Mouse (Mus musculus) ES-E14 (cell line): ENCODE measurements around the gene Ccni. TPM values are rescaled to one million over a fixed set of nuclear protein-coding genes. Genes with fewer than 3 reads are reported as not detected.

Experiments used
- DNase-seq: peaks from one replicate; pipeline ENCODE4 v3.0.0-alpha.2; 2013; ENCODE audit warnings: low read depth, low spot score
- H3K27ac ChIP-seq: 2 replicates; pipeline ENCODE4 v1.5.1; 2012; ENCODE audit warnings: low read depth, mild to moderate bottlenecking, low read length, moderate library complexity, mixed read lengths; ENCODE audit not compliant: poor library complexity, insufficient read depth, severe bottlenecking
- H3K36me3 ChIP-seq: 2 replicates; pipeline ENCODE4 v1.6.1; 2012; ENCODE audit warnings: mild to moderate bottlenecking, low read length, moderate library complexity, mixed read lengths; ENCODE audit not compliant: control insufficient read depth, poor library complexity, insufficient read depth, severe bottlenecking
- H3K4me1 ChIP-seq, 2 experiments: fragments of 150-350 bp in 1 of 2; sonication (generic) in 1 of 2; 2 replicates each; pipeline ENCODE4 v1.6.1; 2012; ENCODE audit warnings: low read length in 2 of 2, mild to moderate bottlenecking in 1 of 2, mixed read lengths in 1 of 2; ENCODE audit not compliant: control insufficient read depth in 2 of 2, insufficient read depth in 2 of 2, poor library complexity in 1 of 2
- H3K4me3 ChIP-seq, 2 experiments: fragments of 150-350 bp in 1 of 2; sonication (generic) in 1 of 2; 2 replicates each; pipeline ENCODE4 v1.5.1; 2012; ENCODE audit warnings: low read length in 2 of 2, low read depth in 1 of 2, mild to moderate bottlenecking in 1 of 2, mixed read lengths in 1 of 2; ENCODE audit not compliant: insufficient read depth in 1 of 2, poor library complexity in 1 of 2, severe bottlenecking in 1 of 2
- H3K9ac ChIP-seq: 2 replicates; pipeline ENCODE4 v1.6.1; 2012; ENCODE audit warnings: low read depth, mild to moderate bottlenecking, low read length, mixed read lengths; ENCODE audit not compliant: poor library complexity, insufficient read depth, severe bottlenecking
- H3K9me3 ChIP-seq: fragments of 150-350 bp; sonication (generic); 2 replicates; pipeline ENCODE4 v1.6.1; 2012; ENCODE audit warnings: low read depth, mild to moderate bottlenecking, low read length; ENCODE audit not compliant: control insufficient read depth, insufficient read depth
- CHD2 ChIP-seq: IDR thresholded peaks from 2 replicates; pipeline ENCODE4 v1.6.1; 2014; ENCODE audit warnings: mild to moderate bottlenecking, low read depth, low read length, inconsistent platforms
- HCFC1 ChIP-seq: IDR thresholded peaks from 2 replicates; pipeline ENCODE4 v1.6.1; 2012; ENCODE audit warnings: low read length, inconsistent platforms, borderline replicate concordance; ENCODE audit not compliant: insufficient read depth
- MAFK ChIP-seq: IDR thresholded peaks from 2 replicates; pipeline ENCODE4 v1.6.1; 2014; ENCODE audit warnings: mild to moderate bottlenecking, low read depth, low read length, inconsistent platforms; ENCODE audit not compliant: insufficient read depth
- ZC3H11A ChIP-seq: IDR thresholded peaks from 2 replicates; pipeline ENCODE4 v1.6.1; 2012; ENCODE audit warnings: low read depth, mild to moderate bottlenecking, inconsistent platforms, low read length, borderline replicate concordance
- ZNF384 ChIP-seq: IDR thresholded peaks from 2 replicates; pipeline ENCODE4 v1.6.1; 2012; ENCODE audit warnings: low read depth, low read length, inconsistent platforms
- in situ Hi-C, 2 experiments: fragments of 600-800 bp; cut with MboI; formaldehyde crosslinking; loops; one replicate each; pipeline ENCODE4 v1.15.1; 2025; ENCODE audit warnings: low sequenced_read_pairs in 2 of 2, inconsistent platforms in 1 of 2; ENCODE audit not compliant: unreplicated experiment in 2 of 2
- total RNA-seq: library from RNA; depleted of rRNA; stranded (reverse); fragments of 300-350 nt; gene quantifications from 2 replicates; pipeline ENCODE4 v1.2.3, GENCODE M21; 2012

Gene Ccni
- total RNA-seq, 1 experiment, result 46.5 TPM

DNA sequence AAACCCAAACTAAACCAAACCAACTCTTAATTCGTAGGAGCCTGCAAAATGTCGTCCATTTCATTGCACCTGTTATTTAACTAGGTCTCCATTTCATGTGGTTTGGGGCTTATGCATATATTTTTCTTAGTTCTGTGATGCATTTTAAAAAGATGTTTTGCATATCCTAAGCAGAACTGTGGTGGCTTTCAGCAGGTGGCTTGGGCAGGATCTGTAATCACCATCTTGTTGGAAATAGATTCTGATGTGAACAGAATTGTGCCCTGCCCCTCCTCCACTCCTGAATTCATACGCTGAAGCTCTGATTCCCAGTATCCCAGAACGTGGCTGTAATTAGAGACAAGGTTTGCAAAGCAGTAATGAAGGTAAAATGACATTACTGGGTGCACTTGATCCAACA lies 27.8 kb upstream of the Ccni start:
- in situ Hi-C loops, result no loop called here
- no peaks in the 10 kb centered on the region for H3K4me1 ChIP-seq
- H3K27ac ChIP-seq, result no peak overlapping the region
- H3K9ac ChIP-seq, result no peak overlapping the region
- no peaks in the 10 kb centered on the region for H3K9me3 ChIP-seq
- H3K36me3 ChIP-seq, result no peaks in the 10 kb centered on the region
- no peak overlapping the region for H3K4me3 ChIP-seq
- TF ChIP-seq HCFC1 (no peak), MAFK (no peak), ZNF384 (no peak), CHD2 (no peak), ZC3H11A (no peak)
- DNase-seq, result no peak

DNA sequence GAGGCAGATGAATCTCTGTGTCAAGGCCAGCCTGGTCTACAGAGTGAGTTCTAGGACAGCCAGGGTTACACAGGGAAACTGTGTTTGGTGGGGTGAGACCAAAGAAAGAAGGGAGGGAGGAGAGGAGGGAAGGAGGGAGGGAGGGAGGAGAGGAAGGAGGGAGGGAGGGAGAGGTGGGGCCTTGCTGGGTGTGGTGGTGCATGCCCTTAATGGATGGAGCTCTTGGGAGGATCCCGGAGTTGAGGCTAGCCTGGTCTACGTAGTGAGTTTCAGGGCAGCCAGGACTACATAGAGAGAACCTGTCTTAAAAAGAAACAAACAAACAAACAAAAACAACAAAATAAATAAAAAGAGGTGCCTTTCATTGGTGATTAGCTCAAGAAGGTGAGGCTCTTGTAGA lies 26.5 kb upstream of the Ccni start:
- H3K9ac ChIP-seq, result no peak overlapping the region
- TF ChIP-seq MAFK (no peak), CHD2 (no peak), ZNF384 (no peak), ZC3H11A (no peak), HCFC1 (no peak)
- H3K4me3 ChIP-seq, result no peak overlapping the region
- DNase-seq, result no peak
- in situ Hi-C loops, result no loop called here
- no peak overlapping the region for H3K27ac ChIP-seq
- no peaks in the 10 kb centered on the region for H3K9me3 ChIP-seq
- no peaks in the 10 kb centered on the region for H3K36me3 ChIP-seq
- H3K4me1 ChIP-seq, result no peaks in the 10 kb centered on the region

DNA sequence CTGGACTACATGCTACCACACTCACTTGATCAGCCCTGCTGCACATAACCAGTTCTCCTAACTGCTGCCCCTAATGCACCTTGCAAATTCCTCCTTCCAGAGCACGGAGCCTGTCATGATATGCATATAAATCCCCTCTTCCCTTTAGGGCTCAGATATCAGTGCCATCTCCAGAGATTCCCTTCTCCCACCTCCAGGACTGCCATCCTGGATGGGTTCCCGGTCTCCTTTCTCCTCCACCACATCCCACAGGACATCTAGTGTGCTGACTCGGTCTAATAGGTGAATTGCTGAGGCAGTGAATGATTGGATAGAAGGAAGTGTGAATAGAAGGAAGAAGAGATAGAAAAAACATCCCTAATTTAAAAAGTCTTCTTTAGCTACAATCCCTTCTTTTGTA lies 25.4 kb upstream of the Ccni start:
- H3K27ac ChIP-seq, result no peak overlapping the region
- no peak overlapping the region for H3K9ac ChIP-seq
- no peaks in the 10 kb centered on the region for H3K4me1 ChIP-seq
- in situ Hi-C loops, result no loop called here
- TF ChIP-seq MAFK (no peak), HCFC1 (no peak), CHD2 (no peak), ZC3H11A (no peak), ZNF384 (no peak)
- no peak overlapping the region for H3K4me3 ChIP-seq
- H3K9me3 ChIP-seq, result no peaks in the 10 kb centered on the region
- no peaks in the 10 kb centered on the region for H3K36me3 ChIP-seq
- no peak for DNase-seq

DNA sequence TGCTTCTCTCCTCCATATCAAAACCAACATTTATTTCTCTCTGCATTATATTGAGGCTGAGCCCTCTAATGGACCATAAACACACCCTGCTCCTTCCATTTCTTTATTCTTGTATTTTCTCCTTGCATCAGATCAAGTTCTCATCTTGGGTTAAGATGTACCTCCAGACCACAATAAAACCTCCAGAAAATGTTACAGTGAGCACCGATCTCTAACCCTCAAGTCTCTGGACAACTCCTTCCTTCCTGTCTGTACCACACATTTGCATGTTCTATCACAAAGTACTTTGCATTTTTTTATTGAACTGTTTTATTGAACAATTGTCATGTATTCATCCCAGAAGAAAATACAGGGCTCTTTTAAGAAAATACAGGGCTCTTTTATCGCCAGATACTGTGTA lies 23.2 kb upstream of the Ccni start:
- H3K4me1 ChIP-seq, result no peaks in the 10 kb centered on the region
- TF ChIP-seq ZNF384 (no peak), HCFC1 (no peak), MAFK (no peak), CHD2 (no peak), ZC3H11A (no peak)
- no peaks in the 10 kb centered on the region for H3K9me3 ChIP-seq
- H3K9ac ChIP-seq, result no peak overlapping the region
- DNase-seq, result no peak
- no peak overlapping the region for H3K27ac ChIP-seq
- H3K36me3 ChIP-seq, result no peaks in the 10 kb centered on the region
- in situ Hi-C loops, result no loop called here
- H3K4me3 ChIP-seq, result no peak overlapping the region

DNA sequence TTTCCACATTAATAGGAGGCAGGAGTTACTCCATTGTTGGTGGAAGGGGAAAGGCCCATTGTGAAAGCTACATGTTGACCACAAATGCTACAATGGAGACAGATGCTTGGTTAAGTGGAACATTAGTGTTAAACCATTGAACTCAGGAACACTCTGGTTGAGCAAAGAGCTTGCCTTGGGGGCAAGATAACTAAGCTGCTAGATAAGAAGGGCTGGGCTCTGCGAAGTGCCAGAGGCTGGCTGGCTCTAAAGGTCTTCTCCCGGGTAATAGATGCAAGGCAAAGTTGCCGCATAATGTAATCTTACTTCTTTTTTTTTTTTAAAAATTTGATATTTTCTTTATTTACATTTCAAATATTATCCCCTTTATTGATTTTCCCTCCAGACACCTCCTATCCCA lies 20.9 kb upstream of the Ccni start:
- no peak overlapping the region for H3K4me3 ChIP-seq
- DNase-seq, result no peak
- no peaks in the 10 kb centered on the region for H3K4me1 ChIP-seq
- H3K27ac ChIP-seq, result no peak overlapping the region
- in situ Hi-C loops, result no loop called here
- H3K36me3 ChIP-seq, result no peaks in the 10 kb centered on the region
- H3K9me3 ChIP-seq, result no peaks in the 10 kb centered on the region
- no peak for TF ChIP-seq HCFC1
- no peak for TF ChIP-seq ZC3H11A
- TF ChIP-seq MAFK, result no peak
- no peak for TF ChIP-seq ZNF384
- no peak for TF ChIP-seq CHD2
- no peak overlapping the region for H3K9ac ChIP-seq
